Mouse (Mus musculus) lung, postnatal 25 days (tissue): ENCODE measurements around the gene Ptpn3.
A peak's percentile ranks its signal among the peaks of the same experiment; 100 is the strongest.

ENCODE experiments used
- DNase-seq: peaks from one replicate; pipeline ENCODE4 v3.0.0; 2022; ENCODE audit warnings: low spot score

Gene Ptpn3

DNA sequence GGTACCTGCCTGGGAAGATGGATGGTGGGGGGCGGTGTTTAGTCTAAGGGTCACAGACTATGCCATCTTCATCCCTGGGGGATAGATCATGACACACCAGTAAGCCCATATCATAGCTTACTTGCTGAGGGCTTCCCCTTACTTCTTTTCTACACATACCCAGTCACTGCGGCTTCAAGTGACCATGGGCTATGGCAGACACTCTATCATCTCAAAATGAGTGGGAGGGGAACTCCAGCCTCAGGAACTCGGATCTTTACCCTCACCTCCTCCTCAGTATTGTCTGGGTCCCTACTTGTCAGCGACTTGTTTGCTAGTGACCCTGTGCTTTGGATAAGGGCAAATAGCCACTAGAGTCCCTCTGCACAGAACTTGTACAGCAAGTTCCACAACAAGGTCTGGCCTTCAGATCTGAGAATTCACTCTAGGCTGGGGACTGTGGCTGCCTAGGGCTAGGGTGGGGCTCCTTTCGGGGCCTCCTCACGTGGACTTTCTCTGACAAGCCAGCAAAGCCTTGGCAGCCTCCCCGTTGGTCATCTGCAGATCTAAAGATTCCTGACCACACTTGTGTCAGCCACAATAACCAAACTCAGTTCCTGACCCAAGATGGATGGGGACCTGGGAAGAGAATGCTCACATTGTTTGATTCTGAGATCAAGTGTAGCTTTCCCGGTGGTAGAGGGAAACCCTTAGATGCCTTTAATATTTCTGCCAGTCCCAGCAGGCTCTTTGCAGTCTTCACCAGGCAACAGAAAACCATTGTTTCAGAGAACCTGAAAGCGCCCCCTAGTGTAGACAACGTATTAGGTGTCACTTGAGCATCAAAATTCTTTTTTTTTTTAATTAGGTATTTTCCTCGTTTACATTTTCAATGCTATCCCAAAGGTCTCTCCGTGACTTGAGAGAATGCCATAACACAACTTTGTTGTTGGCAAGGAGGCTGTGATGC lies 134.4 kb downstream of the Ptpn3 start:
- DNase-seq = peak; percentile 79

- no peak for DNase-seq
Measured at GRCm38 (mm10) chr4:57165654-57166053, 136.0 kb downstream of the Ptpn3 start.

- no peak for DNase-seq
Measured at GRCm38 (mm10) chr4:57164578-57165210, 136.9 kb downstream of the Ptpn3 start.

DNA sequence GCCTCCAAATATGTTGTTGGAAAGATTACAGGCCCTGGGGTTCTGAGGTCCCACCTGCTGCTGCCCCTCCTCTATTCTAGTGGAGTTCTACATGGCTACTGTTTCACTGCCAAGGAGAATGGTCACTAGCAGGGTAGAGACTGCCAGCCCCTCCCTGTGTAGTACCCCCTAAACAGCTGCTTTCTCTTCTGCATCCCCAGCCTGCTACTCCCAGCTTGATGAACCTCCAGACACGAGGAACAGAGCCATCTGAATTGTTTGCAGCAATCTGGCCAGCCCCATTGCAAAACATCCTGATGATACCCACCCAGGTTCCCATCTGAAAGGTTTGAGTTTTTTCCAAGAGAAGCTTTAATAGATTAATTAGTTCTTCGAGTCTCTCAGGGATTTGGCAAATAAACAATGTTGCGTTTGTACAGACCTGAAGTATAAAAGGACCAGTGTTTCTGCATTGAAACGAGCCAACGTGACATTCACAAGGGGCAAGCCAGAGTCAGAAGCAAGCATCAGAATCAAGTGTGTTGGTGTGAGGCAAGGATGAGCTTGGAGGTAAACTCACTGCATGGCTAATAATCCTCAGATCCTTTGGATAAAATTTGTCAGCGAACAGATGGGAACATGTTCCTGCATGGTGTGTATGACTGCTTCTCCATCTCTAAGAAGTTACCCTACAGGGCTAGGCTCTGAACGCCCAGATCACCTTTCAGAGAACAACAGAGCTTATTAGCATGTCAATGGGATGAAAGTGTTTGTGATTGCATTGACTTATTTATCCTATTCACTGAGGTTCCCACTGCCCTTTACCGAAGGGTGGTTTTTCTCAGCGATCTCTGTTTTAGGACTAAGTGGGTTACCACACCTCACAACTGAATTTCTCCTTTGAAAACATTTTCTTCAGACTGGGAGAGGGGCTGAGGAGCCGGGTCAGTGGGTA lies 138.6 kb downstream of the Ptpn3 start:
- DNase-seq = no peak

DNA sequence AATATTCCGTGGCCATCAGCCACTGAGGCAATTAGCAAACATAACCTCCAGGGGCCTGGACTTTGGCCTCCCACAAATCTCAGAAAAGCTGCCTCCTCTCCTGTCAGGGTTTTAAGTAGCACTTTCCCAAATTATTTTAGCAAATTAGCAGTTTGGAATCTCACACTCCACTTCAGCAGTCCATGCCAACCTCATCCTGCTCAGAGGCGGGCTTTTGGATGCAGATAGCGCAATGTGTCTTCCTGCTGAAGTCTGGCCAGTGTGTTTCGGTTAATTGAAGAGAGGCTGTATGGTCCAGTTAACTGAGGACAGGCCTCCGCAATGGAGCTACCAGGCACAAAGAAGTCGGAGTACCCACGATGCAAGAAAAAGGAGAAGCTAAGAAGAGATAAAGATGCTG lies 141.1 kb downstream of the Ptpn3 start:
- no peak for DNase-seq

GRCm38 (mm10) chr4:57156549-57157169 lies 145.0 kb downstream of the Ptpn3 start:
- peak; percentile 84 for DNase-seq

DNA sequence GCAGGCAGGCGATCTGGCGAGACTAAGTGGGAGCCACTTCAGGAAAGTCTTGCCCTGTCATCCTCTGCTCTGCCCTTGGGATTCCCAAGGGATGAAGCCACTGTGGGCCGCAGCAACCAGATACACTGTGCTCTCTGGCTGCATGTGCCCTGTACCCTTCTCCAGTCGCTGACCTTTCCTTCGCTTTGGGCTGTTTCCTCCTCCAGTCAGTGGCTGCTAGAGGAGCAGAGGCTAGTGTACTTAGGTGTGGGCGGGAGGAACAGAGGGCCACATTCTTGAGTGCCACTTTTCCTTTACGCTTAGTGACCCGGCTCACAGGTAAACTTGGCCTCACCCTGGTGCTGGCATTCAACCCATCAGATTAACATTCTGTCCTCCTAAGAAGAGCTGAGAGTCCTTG lies 147.8 kb downstream of the Ptpn3 start:
- DNase-seq = peak; percentile 89

GRCm38 (mm10) chr4:57153068-57153835 lies 148.4 kb downstream of the Ptpn3 start:
- DNase-seq = peak; percentile 60

GRCm38 (mm10) chr4:57148182-57148581 lies 153.5 kb downstream of the Ptpn3 start:
- DNase-seq = no peak

DNA sequence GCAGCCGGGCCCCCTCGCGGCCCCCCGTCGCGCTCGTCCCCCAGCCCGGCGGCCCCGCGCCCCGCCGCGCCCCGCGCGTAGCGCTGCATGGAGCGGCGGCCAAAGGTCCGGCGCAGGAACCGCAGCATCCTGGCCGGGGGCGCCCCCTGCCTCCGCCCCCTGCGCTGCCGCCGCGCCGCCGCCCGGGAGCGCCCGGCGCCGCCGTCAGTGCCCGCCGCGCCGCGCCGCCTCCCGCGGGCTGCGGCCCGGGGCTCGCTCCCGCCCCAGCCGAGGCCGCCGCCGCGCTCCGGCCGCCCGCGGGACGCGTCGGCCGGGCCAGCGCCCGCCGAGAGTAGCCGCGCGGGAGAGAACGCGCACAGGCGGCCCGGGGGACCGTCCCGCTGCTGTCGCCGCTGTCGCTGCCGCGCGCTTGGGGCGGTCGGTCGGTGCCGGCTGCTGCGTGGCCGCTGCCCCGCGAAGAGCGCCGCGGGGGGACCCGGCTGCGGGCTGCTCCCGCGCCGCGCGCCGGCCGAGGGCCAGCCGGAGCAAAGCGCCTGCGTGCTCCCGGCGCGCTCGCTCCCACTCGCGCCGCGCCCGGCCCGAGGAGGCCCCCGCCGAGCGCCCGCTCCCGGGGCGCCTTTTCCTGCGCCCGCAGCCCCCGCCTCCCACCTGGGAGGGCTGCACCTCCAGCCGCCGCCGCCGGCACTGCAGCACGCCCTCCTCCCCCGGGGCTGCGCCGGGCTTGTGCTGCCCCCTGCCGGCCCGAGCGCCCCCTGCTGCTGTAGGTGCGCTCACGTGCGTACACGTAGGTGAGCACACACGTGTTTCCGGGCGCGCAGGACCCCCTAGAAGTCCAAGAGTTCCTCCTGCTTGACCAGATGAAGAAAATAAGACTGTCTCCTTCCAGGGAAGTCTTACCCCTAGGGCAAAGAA lies 158.4 kb downstream of the Ptpn3 start, which contains the start of gene Epb41l4b:
Gene Epb41l4b (minus strand): TSS at position 412 of the 912 bp plus-strand sequence.
- DNase-seq = peak; percentile 80

GRCm38 (mm10) chr4:57142374-57143025 lies 159.1 kb downstream of the Ptpn3 start:
- DNase-seq = no peak

DNA sequence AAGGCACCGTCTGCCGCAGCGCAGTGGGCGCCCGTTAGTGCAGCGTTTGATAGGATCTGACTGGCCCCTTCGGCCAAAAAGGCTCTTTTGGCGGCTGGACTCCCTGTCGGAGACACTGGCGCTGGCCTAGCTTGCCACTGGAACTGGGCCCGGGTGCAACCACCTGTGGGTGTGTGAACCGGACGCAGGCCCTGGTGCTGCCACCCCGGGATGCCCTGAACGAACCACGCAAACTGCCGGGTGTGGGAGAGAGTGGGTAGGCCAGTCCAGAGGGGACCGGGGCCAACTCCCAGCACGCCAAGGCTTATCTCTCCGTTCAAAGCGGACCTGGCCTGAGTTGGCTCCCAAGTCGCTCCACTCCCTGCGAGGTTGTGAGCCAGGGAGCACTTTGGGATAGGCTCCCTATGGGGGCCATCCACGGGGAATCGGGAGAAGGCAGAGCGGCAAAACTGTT lies 159.7 kb downstream of the Ptpn3 start:
- DNase-seq = no peak

DNA sequence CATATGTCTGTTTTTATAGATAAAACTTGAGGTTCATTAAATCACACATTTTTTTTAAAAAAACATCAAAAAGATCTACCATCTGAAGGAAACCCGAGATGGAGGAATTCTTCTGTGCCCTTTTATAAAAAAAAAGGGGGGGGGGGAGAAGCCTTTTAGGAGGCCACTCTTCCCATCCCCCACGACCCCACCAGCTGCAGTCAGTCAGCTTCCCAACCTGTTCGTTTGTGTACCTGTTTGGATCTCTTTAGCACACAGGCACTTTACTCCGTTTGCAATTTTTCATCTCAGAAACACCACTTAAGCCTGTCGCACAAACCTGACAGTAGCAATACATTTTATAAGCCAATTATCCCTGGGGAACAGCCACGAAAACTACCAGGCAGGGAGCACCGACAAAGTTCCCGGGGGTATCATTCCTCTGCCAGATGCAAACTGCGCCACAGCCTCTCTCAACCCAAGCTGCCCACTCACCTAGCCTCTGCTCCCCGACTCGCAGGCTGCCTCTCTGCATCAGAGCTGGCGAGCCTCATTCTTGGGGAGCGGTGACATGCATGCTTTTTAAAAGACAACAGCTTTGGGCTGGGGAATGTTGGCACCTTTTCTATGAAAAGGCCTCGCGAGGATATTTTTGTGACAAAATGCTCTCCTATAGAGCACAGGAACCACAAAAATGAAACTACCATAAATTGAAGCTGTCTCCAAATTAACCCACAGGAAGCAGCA lies 160.5 kb downstream of the Ptpn3 start:
- DNase-seq = no peak
